Mouse (Mus musculus) CH12F3 (cell line): ENCODE data around the gene Tinf2.

Experiments
- in situ Hi-C: fragments of 300-500 bp; cut with MboI; formaldehyde crosslinking; loops from 2 replicates; pipeline ENCODE4 v1.14.3; 2020; ENCODE audit warnings: low sequenced_read_pairs

The Tinf2 gene

GRCm38 (mm10) chr14:55640816-55641215 is 40.8 kb downstream of the Tinf2 start:
- in situ Hi-C loops, result no loop called here

- in situ Hi-C loops, result no loop called here
Observed at GRCm38 (mm10) chr14:55637795-55638194, 43.8 kb downstream of the Tinf2 start, which contains the start of gene Gm49378. TSS of gene Gm49378 (minus strand) at chr14:55637895.

- in situ Hi-C loops, result no loop called here
Observed at GRCm38 (mm10) chr14:55635523-55636007, 46.1 kb downstream of the Tinf2 start, which contains the start of gene Ipo4. TSS of gene Ipo4 (minus strand) at chr14:55635957.

- in situ Hi-C loops, result no loop called here
Observed at GRCm38 (mm10) chr14:55634874-55635522, 46.6 kb downstream of the Tinf2 start.

DNA sequence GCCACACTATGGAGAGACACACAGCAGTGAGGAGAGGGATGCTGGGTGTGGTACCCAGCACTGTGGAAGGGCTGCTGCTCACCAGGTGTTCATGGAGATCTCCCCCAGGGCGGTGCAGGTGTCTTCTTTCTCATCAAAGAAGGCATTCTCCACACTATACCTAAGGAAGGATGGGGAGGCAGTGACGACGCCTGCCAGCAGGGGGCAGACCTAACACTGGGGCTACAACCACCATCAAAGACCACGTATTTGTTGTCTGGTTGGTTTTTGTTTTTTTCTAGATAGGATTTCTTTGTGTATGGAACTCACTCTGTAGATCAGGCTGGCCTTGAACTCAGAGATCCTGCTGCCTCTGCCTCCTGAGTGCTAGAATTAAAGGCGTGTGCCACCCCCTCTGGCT is 52.3 kb downstream of the Tinf2 start:
- in situ Hi-C loops, result no loop called here

- in situ Hi-C loops, result no loop called here
Observed at GRCm38 (mm10) chr14:55628077-55628827, 53.4 kb downstream of the Tinf2 start.
